Mouse (Mus musculus) MN1 (cell line): ENCODE measurements around the gene Sox10.

ENCODE experiments used
- DNase-seq: peaks from one replicate; pipeline ENCODE4 v3.0.0-alpha.2; 2016; ENCODE audit warnings: low spot score

Sox10 gene

GRCm38 (mm10) chr15:79162301-79162700 is 2.7 kb downstream of the Sox10 start:
- DNase-seq = no peak

- DNase-seq = no peak
These were observed 9.5 kb downstream of the Sox10 start for GRCm38 (mm10) chr15:79155572-79155971.

DNA sequence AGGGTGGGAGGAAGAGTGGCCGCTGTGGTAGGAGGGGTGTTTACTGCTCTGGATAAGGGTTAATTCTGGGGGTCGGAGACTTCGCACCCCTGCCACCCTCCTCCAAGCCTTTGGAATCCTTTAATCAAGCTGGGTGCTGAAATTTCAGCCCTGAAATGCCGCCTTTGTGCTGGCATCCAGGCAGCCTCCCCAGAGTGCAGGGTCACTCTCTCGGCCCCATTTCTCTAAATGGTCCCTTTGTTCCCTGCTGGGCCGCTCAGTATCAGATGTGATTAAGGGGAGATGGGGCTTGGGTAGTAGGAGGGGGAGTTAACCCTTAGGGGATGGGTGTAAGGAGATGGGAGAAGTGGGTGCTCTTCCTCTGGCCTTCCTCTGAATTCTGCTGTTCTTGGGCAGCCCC is 12.3 kb downstream of the Sox10 start:
- no peak for DNase-seq

GRCm38 (mm10) chr15:79151881-79152280 is 13.2 kb downstream of the Sox10 start:
- no peak for DNase-seq

DNA sequence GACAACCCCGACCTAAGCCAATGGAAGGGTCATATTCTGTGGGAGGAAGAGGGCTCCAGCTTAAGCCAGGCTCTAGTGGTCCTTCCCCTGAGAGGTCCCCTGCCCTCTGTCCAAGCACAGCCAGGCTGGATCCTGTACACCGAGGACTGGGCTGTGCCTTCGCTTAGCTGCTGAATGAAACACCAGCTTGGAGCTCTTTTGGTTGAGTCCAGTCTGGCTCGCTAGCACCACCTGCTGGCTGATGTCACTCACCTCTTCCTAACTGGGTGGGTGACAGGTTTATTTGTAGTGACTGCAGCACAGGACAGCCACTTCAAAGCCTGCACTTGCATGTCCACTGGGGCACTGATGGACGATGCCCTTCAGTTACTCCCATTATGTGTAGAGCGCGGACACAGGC is 16.5 kb downstream of the Sox10 start:
- DNase-seq = peak; percentile 92

DNA sequence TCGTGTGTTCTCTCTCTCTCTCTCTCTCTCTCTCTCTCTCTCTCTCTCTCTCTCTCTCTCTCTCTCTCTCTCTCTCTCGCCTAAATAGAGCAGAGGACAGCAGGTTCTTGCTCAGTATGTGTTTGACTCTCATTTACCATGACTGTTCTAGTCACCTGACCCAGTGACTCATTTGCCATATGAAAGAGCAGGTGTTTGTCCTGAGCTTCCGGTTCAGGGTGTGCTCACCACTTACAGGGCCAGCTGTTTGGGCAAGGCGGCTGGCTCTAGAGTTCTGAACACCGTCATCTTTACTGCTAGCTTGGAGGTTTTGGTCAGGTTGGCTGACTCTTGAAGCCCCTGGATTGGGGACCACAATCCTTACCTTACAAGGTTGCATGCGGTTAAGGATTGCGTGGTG is 19.5 kb downstream of the Sox10 start:
- DNase-seq = peak; percentile 62

DNA sequence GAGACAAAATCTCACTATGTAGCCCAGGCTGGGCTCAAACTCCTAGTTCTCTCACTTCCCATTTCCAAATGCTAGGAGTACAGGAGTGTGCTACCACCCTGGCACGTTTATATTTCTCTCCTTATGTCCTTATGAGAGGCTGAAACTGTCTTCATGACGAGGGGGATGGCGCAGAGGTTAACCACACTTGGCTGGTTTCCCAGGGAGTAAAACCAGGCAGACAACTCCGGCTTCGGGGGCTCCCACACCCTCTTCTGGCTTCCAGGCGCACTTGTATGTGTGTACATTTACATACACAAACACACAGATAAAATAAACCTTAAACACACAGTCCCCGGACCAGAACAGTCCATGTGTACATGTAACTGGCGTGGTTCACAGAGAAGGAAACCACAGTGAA is 21.0 kb downstream of the Sox10 start:
- DNase-seq = no peak

DNA sequence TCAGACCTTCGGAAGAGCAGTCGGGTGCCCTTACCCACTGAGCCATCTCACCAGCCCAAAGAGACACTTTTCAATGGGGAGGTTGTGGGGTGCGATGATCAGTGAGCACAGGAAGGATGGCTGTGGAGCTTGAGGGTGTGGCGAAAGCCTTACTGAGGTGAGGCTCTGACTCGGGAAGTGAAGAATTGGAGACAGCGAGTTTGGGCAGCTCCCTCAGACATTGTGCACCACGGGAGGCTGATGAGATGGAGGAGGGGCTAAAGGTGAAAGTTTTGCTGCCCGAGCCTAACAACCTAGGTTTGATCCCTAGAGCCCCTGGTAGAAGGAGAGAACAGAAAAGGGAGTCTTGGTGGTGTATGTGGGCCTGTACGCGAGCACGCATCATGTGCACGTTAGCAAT is 21.7 kb downstream of the Sox10 start:
- DNase-seq = no peak

DNA sequence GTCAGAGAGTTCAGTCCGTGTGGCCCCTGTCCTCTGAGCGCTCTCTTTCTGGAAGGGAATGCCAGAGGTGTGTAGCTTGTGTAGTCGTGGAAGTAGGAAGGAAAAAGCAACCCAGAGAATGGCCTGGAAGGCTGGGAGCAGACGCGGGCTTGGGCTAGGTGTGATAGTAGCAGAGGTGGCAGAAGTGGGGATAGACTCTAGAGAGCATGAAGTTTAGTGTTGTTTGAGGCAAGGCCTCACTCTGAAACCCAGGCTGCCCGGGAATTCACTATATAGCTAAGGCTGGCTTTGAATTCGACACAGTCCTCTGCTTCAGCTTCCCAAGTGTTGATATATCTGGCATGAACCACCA is 23.5 kb downstream of the Sox10 start:
- peak; percentile 32 for DNase-seq

- DNase-seq = peak; percentile 100
These were observed 24.0 kb downstream of the Sox10 start, which contains the start of the genes Polr2f and 1700088E04Rik for GRCm38 (mm10) chr15:79140866-79141565. TSS of gene Polr2f (plus strand) at chr15:79141009. TSS of gene 1700088E04Rik (minus strand) at chr15:79141253.

DNA sequence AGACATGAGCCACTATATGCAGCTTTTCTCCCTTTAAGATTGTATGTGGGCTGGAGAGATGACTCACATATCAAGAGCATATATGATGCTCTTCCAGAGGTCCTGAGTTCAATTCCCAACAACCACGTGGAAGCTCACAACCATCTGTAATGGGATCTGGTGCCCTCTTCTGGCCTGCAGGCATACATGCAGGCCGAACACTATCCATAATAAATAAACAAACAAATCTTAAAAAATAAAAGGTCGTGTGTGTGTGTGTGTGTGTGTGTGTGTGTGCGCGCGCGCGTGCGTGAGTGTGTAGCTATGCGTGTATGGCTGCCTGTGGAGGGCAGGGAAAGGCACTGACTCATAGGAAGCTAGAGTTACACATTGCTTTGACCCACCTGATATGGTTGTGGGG is 25.4 kb downstream of the Sox10 start:
- no peak for DNase-seq

DNA sequence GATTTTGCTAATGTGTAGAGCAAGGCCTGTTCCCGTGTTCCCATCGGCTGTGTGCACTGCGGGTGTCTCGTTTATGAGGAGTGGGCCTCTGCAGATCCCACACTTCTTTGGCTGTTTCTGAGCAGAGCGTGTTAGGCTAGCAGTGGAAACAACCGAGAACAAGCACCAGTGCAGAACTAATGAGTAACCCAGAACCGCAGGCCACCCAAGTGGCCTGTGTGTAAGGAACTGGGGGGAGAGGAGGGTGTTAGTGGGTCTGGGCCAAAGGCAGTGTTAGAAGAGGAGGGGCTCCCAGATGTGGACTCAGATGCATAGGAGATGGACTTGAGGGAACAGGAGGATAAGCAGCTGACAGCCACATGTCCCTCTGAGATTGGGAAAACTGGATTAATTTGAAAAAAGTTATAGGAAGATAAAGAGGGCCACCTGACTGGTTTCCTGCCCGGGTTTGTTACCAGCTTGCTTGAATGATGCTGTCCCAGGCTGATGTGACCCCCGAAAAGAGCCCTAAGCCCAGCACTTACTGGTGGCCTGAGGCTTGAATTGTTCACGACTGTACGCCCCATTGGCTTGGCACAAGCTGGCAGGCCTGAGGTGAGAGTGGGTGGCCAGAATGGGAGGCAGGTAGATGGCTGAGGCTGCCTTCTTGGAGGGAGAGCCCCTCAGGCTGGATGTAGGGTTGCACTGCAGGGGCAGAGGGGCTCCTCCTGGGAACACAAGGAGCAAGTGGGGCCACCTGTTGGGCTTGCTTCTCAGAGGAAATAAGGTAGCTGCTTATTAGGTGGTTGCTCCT is 29.1 kb downstream of the Sox10 start:
- no peak for DNase-seq

- no peak for DNase-seq
These were observed 29.7 kb downstream of the Sox10 start for GRCm38 (mm10) chr15:79135332-79135731.

DNA sequence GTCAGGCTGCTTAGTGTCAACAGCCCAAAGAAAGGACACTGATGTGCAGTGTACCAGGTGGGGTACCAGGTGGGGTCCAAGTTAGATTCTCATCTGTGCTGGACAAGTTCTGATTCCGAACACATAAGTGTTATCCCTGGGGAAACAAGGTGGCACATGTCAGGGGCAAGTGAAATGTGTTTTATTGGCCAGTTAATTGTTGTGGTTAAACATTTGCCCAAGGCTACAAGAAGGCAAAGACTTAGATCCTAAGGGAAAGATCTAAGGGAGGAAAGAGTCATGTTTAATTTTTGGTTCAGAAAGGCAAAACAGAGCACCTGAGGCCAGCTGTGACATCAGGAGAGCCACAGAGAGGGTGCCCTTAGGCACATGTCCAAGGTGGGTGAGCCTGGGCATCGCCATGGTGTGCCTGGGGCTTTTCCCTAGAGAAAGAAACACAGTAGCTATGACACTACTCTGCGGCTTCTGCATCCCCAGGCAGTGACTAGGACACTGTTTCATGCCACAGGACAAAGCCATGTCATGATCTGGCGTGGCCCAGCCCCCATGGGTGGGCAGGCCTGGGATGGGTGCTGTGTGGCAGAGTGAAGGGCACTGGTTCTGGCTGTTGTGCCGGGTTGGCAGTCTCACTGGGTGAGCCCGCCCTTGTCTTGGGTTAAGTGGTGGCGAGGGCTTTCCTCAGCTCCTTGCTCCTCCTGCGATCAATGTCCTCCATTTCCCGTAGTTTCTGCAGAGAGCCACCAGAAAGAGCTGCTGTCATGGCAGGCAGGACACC is 30.4 kb downstream of the Sox10 start:
- no peak for DNase-seq

DNA sequence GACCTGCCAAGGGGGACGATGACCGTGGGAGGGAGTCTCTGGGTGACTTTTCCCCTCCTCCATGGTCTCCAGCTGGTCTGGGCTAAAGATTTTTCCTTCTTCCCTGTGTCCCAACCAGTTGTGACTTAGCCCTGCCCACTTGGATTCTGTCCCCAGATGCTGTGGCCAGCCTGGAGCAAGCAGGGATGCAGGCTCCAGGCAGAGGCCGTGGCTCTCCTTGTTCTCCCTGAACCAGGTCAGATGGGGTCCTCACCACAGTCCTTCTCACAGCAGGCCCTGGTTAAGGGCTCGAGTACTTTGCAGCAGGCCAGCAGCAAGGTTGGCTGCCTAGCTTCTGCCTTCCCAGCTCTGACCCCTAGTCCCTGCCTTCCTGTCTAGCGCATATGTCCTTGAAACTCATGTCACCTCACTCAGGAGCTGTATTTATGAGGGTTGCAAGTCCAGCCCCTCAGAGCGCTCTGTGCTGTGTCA is 31.8 kb downstream of the Sox10 start:
- DNase-seq = no peak

DNA sequence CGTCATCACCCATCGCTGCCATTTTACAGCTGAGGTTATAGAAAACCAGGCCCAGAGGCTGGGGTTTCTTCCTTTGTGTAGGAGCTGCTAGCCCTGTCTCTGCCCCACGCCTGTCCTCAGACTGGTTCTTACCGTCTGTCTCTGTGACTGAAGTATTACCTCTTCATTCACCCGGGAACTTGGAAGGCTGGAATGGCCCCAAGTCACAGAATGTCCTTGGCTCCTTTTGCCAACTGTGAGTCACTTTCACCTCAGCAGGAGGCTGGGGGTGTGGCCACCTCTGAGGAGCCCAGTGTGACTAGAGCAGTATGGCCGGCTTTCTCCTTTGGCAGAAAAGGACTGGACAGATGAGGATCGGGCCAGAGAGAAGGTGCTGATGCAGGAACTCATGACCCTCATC is 33.6 kb downstream of the Sox10 start:
- peak; percentile 84 for DNase-seq

DNA sequence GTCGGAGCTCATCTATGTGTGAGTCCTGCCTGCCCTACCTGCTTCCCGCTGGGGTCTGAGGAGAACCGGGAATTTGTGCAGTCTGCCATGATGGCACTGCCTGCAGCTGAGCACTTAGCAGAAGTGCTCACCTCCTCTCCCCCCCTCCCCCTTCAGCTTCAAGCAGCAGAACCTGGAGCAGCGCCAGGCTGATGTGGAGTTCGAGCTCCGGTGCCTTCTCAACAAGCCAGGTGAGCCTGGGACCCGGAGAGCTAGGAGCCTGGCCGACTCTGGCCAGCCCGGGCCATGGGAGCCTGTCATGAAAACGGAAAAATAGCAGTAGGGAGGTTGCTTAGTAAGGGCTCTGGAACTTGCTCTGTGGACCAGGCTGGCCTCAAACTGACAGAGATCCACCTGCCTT is 34.3 kb downstream of the Sox10 start:
- DNase-seq = peak; percentile 37

DNA sequence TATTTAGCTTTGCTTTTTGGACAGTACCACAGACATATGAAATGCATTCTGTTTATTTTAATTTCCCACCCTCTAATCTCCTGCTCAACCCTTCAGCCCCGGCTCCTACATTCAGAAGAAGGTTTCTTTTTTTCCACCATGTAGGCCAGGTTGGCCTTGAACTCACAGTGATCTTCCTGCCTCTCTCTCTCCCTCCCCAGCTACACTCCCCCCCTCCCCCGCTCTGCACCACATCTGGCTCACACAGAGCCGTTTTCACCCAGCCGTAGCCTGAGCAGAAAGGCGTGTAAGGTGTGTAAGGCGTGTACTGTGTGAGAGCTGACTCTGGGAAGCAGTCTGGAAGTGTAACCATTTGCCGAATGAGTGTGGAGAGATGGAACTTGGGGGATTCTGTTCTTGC is 35.7 kb downstream of the Sox10 start:
- DNase-seq = no peak

DNA sequence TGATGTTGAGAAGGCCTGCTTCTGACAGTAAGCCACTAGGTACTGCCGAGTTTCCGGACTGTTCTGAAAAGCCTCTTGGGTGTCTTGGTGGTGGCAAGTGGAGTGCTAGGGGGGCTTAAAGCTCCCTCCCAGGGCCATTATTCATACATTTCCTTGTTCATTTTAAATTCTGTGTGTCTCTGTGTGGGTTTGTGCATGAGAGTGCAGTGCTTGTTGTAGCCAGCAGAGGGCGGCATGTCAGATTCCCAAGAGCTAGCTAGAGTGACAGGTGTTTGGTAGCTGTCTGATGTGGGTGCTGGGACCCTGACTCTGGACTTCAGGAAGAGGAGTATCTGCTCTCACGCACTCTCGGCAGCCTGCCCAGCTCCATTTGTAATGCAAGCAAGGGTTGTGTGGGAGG is 36.8 kb downstream of the Sox10 start:
- DNase-seq = no peak

DNA sequence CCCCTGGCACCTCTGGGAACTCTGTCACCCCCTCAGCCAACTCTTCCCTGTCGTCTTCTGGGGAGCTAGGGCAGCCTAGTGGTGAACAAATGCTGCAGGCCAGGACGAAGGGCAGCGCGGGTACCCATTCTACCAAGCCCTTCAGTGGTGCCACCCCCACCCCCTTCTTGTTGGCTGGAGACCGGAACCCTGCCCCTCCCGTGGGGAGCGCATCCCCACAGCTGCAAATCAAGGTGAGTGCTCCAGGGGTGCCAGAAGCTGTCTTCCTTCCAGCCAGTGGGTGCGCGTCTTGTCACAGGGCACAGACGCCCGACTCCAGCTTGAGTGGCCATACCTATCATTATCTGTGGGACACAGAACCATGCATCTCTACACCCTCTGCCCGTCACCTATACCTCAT is 37.9 kb downstream of the Sox10 start:
- DNase-seq = no peak

GRCm38 (mm10) chr15:79126217-79126932 is 38.7 kb downstream of the Sox10 start:
- DNase-seq = peak; percentile 81

DNA sequence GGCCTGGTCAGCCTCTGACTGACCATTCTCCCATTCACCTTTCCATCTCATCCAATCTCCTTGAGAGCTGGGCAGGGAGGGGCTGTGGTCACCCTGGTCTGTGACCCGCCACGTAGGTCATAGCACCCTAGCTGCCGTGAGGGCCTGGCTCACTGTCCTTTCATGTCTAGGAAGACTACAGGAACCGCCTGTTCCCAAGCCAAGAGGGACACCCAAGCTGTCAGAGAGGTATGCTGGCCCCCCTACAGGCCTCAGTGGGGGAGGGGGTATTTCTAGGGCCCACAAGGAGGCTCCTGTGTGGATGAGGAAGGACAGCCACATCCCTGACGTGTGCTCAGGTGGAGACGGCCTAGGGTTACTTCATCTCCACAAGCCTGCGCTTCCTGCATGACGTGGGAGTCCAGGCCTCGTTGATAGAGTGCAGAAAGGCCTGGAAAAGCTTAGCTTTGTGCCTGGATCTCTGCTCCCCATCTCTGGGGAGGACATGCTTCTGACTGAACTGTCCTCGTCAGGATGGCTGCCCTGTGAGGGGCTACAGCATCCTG is 40.6 kb downstream of the Sox10 start:
- DNase-seq = no peak
